Mouse (Mus musculus) urinary bladder, postnatal 25 days (tissue): Measurements from ENCODE around the gene Fbln2.

Experiments
- DNase-seq: peaks from one replicate; pipeline ENCODE4 v3.0.0; 2022; ENCODE audit warnings: low spot score

Gene Fbln2

GRCm38 (mm10) chr6:91279477-91279876, 67.2 kb downstream of the Fbln2 start:
- DNase-seq: no peak

- peak; percentile 93 for DNase-seq
These were observed 69.0 kb downstream of the Fbln2 start for GRCm38 (mm10) chr6:91281206-91281605.

GRCm38 (mm10) chr6:91281747-91282146, 69.5 kb downstream of the Fbln2 start:
- no peak for DNase-seq

GRCm38 (mm10) chr6:91283031-91283430, 70.8 kb downstream of the Fbln2 start:
- no peak for DNase-seq

- DNase-seq: no peak
These were observed 72.5 kb downstream of the Fbln2 start for GRCm38 (mm10) chr6:91284521-91285449.

GRCm38 (mm10) chr6:91285450-91285790, 73.2 kb downstream of the Fbln2 start:
- peak; percentile 71 for DNase-seq

- no peak for DNase-seq
These were observed 73.7 kb downstream of the Fbln2 start for GRCm38 (mm10) chr6:91285814-91286545.

GRCm38 (mm10) chr6:91286624-91287023, 74.4 kb downstream of the Fbln2 start:
- DNase-seq: peak; percentile 77

GRCm38 (mm10) chr6:91287148-91287547, 74.9 kb downstream of the Fbln2 start:
- DNase-seq: no peak

GRCm38 (mm10) chr6:91287636-91288035, 75.4 kb downstream of the Fbln2 start:
- DNase-seq: no peak

GRCm38 (mm10) chr6:91288251-91288785, 76.1 kb downstream of the Fbln2 start:
- no peak for DNase-seq

- DNase-seq: no peak
These were observed 76.7 kb downstream of the Fbln2 start for GRCm38 (mm10) chr6:91288961-91289360.

- no peak for DNase-seq
These were observed 78.7 kb downstream of the Fbln2 start for GRCm38 (mm10) chr6:91290937-91291336.

- no peak for DNase-seq
These were observed 83.2 kb downstream of the Fbln2 start for GRCm38 (mm10) chr6:91295431-91295830.

- no peak for DNase-seq
These were observed 86.6 kb downstream of the Fbln2 start for GRCm38 (mm10) chr6:91298828-91299227.

GRCm38 (mm10) chr6:91300079-91300478, 87.8 kb downstream of the Fbln2 start:
- DNase-seq: no peak

GRCm38 (mm10) chr6:91301839-91302238, 89.6 kb downstream of the Fbln2 start:
- DNase-seq: no peak

GRCm38 (mm10) chr6:91302337-91302736, 90.1 kb downstream of the Fbln2 start:
- DNase-seq: no peak

GRCm38 (mm10) chr6:91304172-91304571, 91.9 kb downstream of the Fbln2 start:
- DNase-seq: no peak

GRCm38 (mm10) chr6:91307972-91308371, 95.7 kb downstream of the Fbln2 start:
- DNase-seq: no peak

- DNase-seq: no peak
These were observed 98.9 kb downstream of the Fbln2 start for GRCm38 (mm10) chr6:91311204-91311603.

GRCm38 (mm10) chr6:91312491-91312890, 100.2 kb downstream of the Fbln2 start:
- no peak for DNase-seq
